Mouse (Mus musculus): ENCODE data around the gene Nckipsd.

The Nckipsd gene

GRCm38 (mm10) chr9:108824144-108824685 is 16.0 kb downstream of the Nckipsd start:
- POLR2A ChIA-PET, result interaction anchor here (0.6 to 4.7 kb wide), 69 partner anchors 8 to 730 kb away, joined by 3 to 40 read pairs (median 6); partner anchors contain the start of genes Pfkfb4 (in 3 of the 4), Nckipsd (in 2 of the 4), Atrip (in 1 of the 4) and Col7a1 (in 1 of the 4)
- CTCF ChIA-PET, result interaction anchor here (0.6 to 2.8 kb wide), 10 partner anchors 8 to 263 kb away, joined by 3 to 10 read pairs (median 4); partner anchors contain the start of genes Nckipsd (in 1 of the 4) and Slc26a6 (in 1 of the 4)

GRCm38 (mm10) chr9:108824755-108825413 is 16.7 kb downstream of the Nckipsd start:
- POLR2A ChIA-PET, result interaction anchor here (0.5 to 4.7 kb wide), 82 partner anchors 8 to 1308 kb away, joined by 3 to 40 read pairs (median 5); partner anchors contain the start of genes Pfkfb4 (in 3 of the 4), Ip6k2 (in 2 of the 4), Nckipsd (in 2 of the 4) and Atrip (in 1 of the 4)

GRCm38 (mm10) chr9:108825820-108826699 is 17.9 kb downstream of the Nckipsd start, which contains the start of gene Celsr3:
Gene Celsr3 (plus strand): TSS chr9:108826320.
- CTCF ChIA-PET, result interaction anchor here in 2 of 4 experiments (1.2 to 2.5 kb wide), 6 partner anchors 15 to 234 kb away, joined by 3 to 6 read pairs (median 4); partner anchors contain the start of gene Trex1 (in 1 of the 2)
- POLR2A ChIA-PET, result interaction anchor here (0.7 to 4.7 kb wide), 41 partner anchors 10 to 528 kb away, joined by 3 to 40 read pairs (median 5); partner anchors contain the start of genes Nckipsd (in 2 of the 4), Slc26a6 (in 2 of the 4), Atrip (in 1 of the 4) and Gpx1 (in 1 of the 4)

More at GRCm38 (mm10) chr9:108824755-108825413, 16.7 kb downstream of the Nckipsd start:
- CTCF ChIA-PET, result interaction anchor here (0.6 to 2.8 kb wide), 12 partner anchors 10 to 262 kb away, joined by 3 to 10 read pairs (median 3); partner anchors contain the start of genes Nckipsd (in 1 of the 4) and Slc26a6 (in 1 of the 4)

GRCm38 (mm10) chr9:108826700-108827340 is 18.7 kb downstream of the Nckipsd start:
- POLR2A ChIA-PET, result interaction anchor here in 3 of 4 experiments (0.7 to 4.7 kb wide), 11 partner anchors 14 to 128 kb away, joined by 3 to 37 read pairs (median 4); partner anchors contain the start of genes Slc26a6 (in 2 of the 3) and Nckipsd (in 1 of the 3)

GRCm38 (mm10) chr9:108827454-108827853 is 19.3 kb downstream of the Nckipsd start:
- ChIA-PET CTCF (interaction anchor here in 3 of 4 experiments (0.5 to 2.5 kb wide), 5 partner anchors 8 to 1208 kb away, joined by 3 to 6 read pairs (median 5); no protein-coding TSS in a partner anchor), POLR2A (interaction anchor here in 3 of 4 experiments (1.0 to 4.7 kb wide), 8 partner anchors 15 to 127 kb away, joined by 3 to 37 read pairs (median 4); partner anchors contain the start of genes Slc26a6 (in 2 of the 3) and Nckipsd (in 1 of the 3))

More at GRCm38 (mm10) chr9:108826700-108827340, 18.7 kb downstream of the Nckipsd start:
- CTCF ChIA-PET, result interaction anchor here in 3 of 4 experiments (0.5 to 2.5 kb wide), 7 partner anchors 7 to 1209 kb away, joined by 3 to 6 read pairs (median 3); partner anchors contain the start of gene Trex1 (in 1 of the 3)

- POLR2A ChIA-PET, result interaction anchor here in 2 of 4 experiments (1.6 to 4.7 kb wide), 4 partner anchors 19 to 26 kb away, joined by 5 to 37 read pairs (median 8); partner anchors contain the start of genes Slc26a6 (in 2 of the 2) and Nckipsd (in 1 of the 2)
- CTCF ChIA-PET, result interaction anchor here in 2 of 4 experiments (1.1 to 2.5 kb wide), 4 partner anchors 9 to 26 kb away, joined by 3 to 6 read pairs (median 5); no protein-coding TSS in a partner anchor
Observed at GRCm38 (mm10) chr9:108827906-108828305, 19.7 kb downstream of the Nckipsd start.

- ChIA-PET CTCF (interaction anchor here in 3 of 4 experiments (1.0 to 2.4 kb wide), 9 partner anchors 8 to 228 kb away, joined by 3 to 16 read pairs (median 5); partner anchors contain the start of genes Uqcrc1 (in 2 of the 3) and Trex1 (in 1 of the 3)), POLR2A (interaction anchor here in 3 of 4 experiments (0.6 to 3.5 kb wide), 28 partner anchors 10 to 315 kb away, joined by 3 to 41 read pairs (median 5); partner anchors contain the start of genes Pfkfb4 (in 3 of the 3), Slc26a6 (in 2 of the 3), Arih2 (in 1 of the 3) and Atrip (in 1 of the 3))
Observed at GRCm38 (mm10) chr9:108831637-108832036, 23.5 kb downstream of the Nckipsd start.

- POLR2A ChIA-PET, result interaction anchor here in 3 of 4 experiments (0.6 to 3.5 kb wide), 48 partner anchors 9 to 542 kb away, joined by 3 to 41 read pairs (median 5); partner anchors contain the start of genes Pfkfb4 (in 2 of the 3), Slc26a6 (in 2 of the 3), Arih2 (in 1 of the 3) and Atrip (in 1 of the 3)
- CTCF ChIA-PET, result interaction anchor here in 3 of 4 experiments (0.9 to 2.4 kb wide), 18 partner anchors 9 to 966 kb away, joined by 3 to 16 read pairs (median 4); partner anchors contain the start of genes Trex1 (in 2 of the 3), Uqcrc1 (in 2 of the 3) and Nckipsd (in 1 of the 3)
Observed at GRCm38 (mm10) chr9:108832390-108833108, 24.4 kb downstream of the Nckipsd start.

- ChIA-PET CTCF (interaction anchor here (0.8 to 2.0 kb wide), 10 partner anchors 10 to 98 kb away, joined by 3 to 16 read pairs (median 3); partner anchors contain the start of gene Uqcrc1 (in 1 of the 4)), POLR2A (interaction anchor here in 3 of 4 experiments (0.6 to 3.7 kb wide), 11 partner anchors 11 to 335 kb away, joined by 3 to 17 read pairs (median 3); partner anchors contain the start of genes Qars (in 1 of the 3) and Slc26a6 (in 1 of the 3))
Observed at GRCm38 (mm10) chr9:108842989-108843388, 34.8 kb downstream of the Nckipsd start.

GRCm38 (mm10) chr9:108845390-108845789 is 37.2 kb downstream of the Nckipsd start:
- ChIA-PET CTCF (interaction anchor here in 2 of 4 experiments (0.5 to 1.6 kb wide), 3 partner anchors 8 to 106 kb away, joined by 3 to 5 read pairs (median 5); no protein-coding TSS in a partner anchor), POLR2A (interaction anchor here in 2 of 4 experiments (0.5 to 1.9 kb wide), 9 partner anchors 8 to 158 kb away, joined by 3 to 11 read pairs (median 4); partner anchors contain the start of genes Slc26a6 (in 2 of the 2) and Celsr3 (in 1 of the 2))

GRCm38 (mm10) chr9:108847374-108847773 is 39.2 kb downstream of the Nckipsd start:
- POLR2A ChIA-PET, result interaction anchor here in 3 of 4 experiments (0.6 to 2.0 kb wide), 9 partner anchors 15 to 1690 kb away, joined by 3 to 9 read pairs (median 3); partner anchors contain the start of gene Pfkfb4 (in 1 of the 3)
- CTCF ChIA-PET, result no interaction called here

- CTCF ChIA-PET, result interaction anchor here in 3 of 4 experiments (0.6 to 1.7 kb wide), 5 partner anchors 16 to 148 kb away, joined by 3 to 4 read pairs (median 3); no protein-coding TSS in a partner anchor
Observed at GRCm38 (mm10) chr9:108848419-108848818, 40.3 kb downstream of the Nckipsd start.

GRCm38 (mm10) chr9:108852976-108853375 is 44.8 kb downstream of the Nckipsd start, which contains the start of gene Slc26a6:
Gene Slc26a6 (plus strand): TSS chr9:108853283.
- CTCF ChIA-PET, result interaction anchor here (0.5 to 1.5 kb wide), 6 partner anchors 28 to 184 kb away, joined by 3 to 7 read pairs (median 4); partner anchors contain the start of gene Pfkfb4 (in 1 of the 4)
- POLR2A ChIA-PET, result interaction anchor here in 3 of 4 experiments (0.6 to 5.7 kb wide), 17 partner anchors 7 to 514 kb away, joined by 3 to 41 read pairs (median 7); partner anchors contain the start of genes Pfkfb4 (in 2 of the 3), Celsr3 (in 1 of the 3) and Gpx1 (in 1 of the 3)

More at GRCm38 (mm10) chr9:108848419-108848818, 40.3 kb downstream of the Nckipsd start:
- POLR2A ChIA-PET, result interaction anchor here in 3 of 4 experiments (0.5 to 2.1 kb wide), 10 partner anchors 16 to 1740 kb away, joined by 3 to 12 read pairs (median 6); partner anchors contain the start of gene Pfkfb4 (in 1 of the 3)

GRCm38 (mm10) chr9:108853635-108854240 is 45.6 kb downstream of the Nckipsd start:
- CTCF ChIA-PET, result interaction anchor here (0.5 to 2.5 kb wide), 38 partner anchors 8 to 955 kb away, joined by 3 to 16 read pairs (median 4); partner anchors contain the start of genes Uqcrc1 (in 2 of the 4), Celsr3 (in 1 of the 4), Dalrd3 (in 1 of the 4) and Pfkfb4 (in 1 of the 4)
- POLR2A ChIA-PET, result interaction anchor here (0.6 to 5.7 kb wide), 47 partner anchors 8 to 1077 kb away, joined by 3 to 41 read pairs (median 4); partner anchors contain the start of genes Pfkfb4 (in 3 of the 4), Celsr3 (in 2 of the 4), Apeh (in 1 of the 4) and Arih2 (in 1 of the 4)

All from embryonic stem cell, embryonic (primary cell).